Mouse (Mus musculus) liver, postnatal 0 days (tissue): ENCODE measurements around the gene Ano8. TPM values are rescaled to one million over a fixed set of nuclear protein-coding genes. Genes with fewer than 3 reads are reported as not detected.
A peak's percentile ranks its signal among the peaks of the same experiment; 100 is the strongest.

Source experiments
- ATAC-seq: fragments of 200-750 bp; cut with Nextera tagmentation; 2 replicates; pipeline ENCODE4 v1.8.0; 2017; ENCODE audit warnings: mild to moderate bottlenecking, moderate library complexity
- DNase-seq: peaks from one replicate; pipeline ENCODE4 v3.0.0-alpha.2; 2016
- H3K27ac ChIP-seq: fragments of 300-500 bp; sonication (generic); 2 replicates; pipeline ENCODE4 v1.5.1; 2014; ENCODE audit warnings: antibody characterized with exemption, moderate library complexity, mild to moderate bottlenecking, low read depth
- H3K27me3 ChIP-seq: fragments of 300-500 bp; sonication (generic); 2 replicates; pipeline ENCODE4 v1.6.1; 2014; ENCODE audit warnings: low read length, control low read depth, mixed read lengths; ENCODE audit not compliant: insufficient read depth
- H3K36me3 ChIP-seq: fragments of 300-500 bp; sonication (generic); replicated peaks from 2 replicates; pipeline ENCODE4 v1.6.1; 2014; ENCODE audit warnings: mild to moderate bottlenecking, control low read depth, low read length, moderate library complexity, mixed read lengths; ENCODE audit not compliant: insufficient read depth
- H3K4me1 ChIP-seq: fragments of 300-500 bp; sonication (generic); 2 replicates; pipeline ENCODE4 v1.6.1; 2014; ENCODE audit warnings: antibody characterized with exemption, mild to moderate bottlenecking, control low read depth; ENCODE audit not compliant: insufficient read depth
- H3K4me2 ChIP-seq: fragments of 300-500 bp; sonication (generic); 2 replicates; pipeline ENCODE4 v1.6.1; 2014; ENCODE audit warnings: low read depth, mild to moderate bottlenecking, low read length, moderate library complexity, mixed read lengths
- H3K4me3 ChIP-seq: fragments of 300-500 bp; sonication (generic); 2 replicates; pipeline ENCODE4 v1.5.1; 2014; ENCODE audit warnings: low read depth, low read length
- H3K9ac ChIP-seq: fragments of 300-500 bp; sonication (generic); replicated peaks from 2 replicates; pipeline ENCODE4 v1.6.1; 2014; ENCODE audit warnings: mild to moderate bottlenecking, moderate library complexity
- H3K9me3 ChIP-seq: fragments of 300-500 bp; sonication (generic); 2 replicates; pipeline ENCODE4 v1.6.1; 2016; ENCODE audit warnings: mild to moderate bottlenecking, control low read depth, low read length, mixed read lengths
- CTCF ChIP-seq: sonication (generic); IDR thresholded peaks from 2 replicates; pipeline ENCODE4 v1.5.1; 2016; ENCODE audit warnings: antibody characterized with exemption, low read depth
- EP300 ChIP-seq: IDR thresholded peaks from 2 replicates; pipeline ENCODE4 v1.6.1; 2016; ENCODE audit warnings: antibody characterized with exemption, low read depth, mild to moderate bottlenecking
- WGBS: fragments of 180-500 bp; shearing (Covaris S2); extraction: QIAGEN DNeasy Blood & Tissue Kit; methylation state at CpG from one replicate; pipeline ENCODE4 v1.1.7; 2014; ENCODE audit not compliant: insufficient replicate concordance; 5-methylcytosine and 5-hydroxymethylcytosine counted together
- polyA plus RNA-seq: library from polyadenylated mRNA; unstranded; fragments of >200 nt; fragmentation: Nextera tagmentation; extraction: Ambion mirVana; gene quantifications from 2 replicates; pipeline ENCODE4 v1.2.1, GENCODE M21; 2015

The Ano8 gene
- polyA plus RNA-seq, 1 experiment from 2014 or later = 0.14 TPM

DNA sequence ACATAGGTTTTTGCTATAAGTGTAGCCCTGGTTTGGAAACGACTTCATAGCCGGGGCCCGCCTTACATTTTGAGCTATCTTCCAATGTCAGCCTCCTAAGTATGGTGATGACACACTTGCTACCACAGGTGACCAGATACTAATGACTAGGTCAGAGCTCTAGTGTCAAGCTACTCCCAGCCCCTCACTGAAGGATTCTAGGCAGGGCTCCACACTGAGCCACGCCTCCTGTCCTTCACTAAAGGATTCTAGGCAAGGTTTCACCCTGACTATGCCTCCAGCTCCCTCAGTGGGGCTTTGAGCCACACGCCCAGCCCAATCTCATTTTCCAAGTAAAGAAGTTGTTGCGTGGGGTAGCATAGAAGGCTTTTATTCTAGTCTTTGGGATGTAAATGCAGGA is 25.0 kb downstream of the Ano8 start:
- 86% methylated on average over 6 of the region's 6 CpGs for WGBS

GRCm38 (mm10) chr8:71457659-71458270 is 28.0 kb downstream of the Ano8 start:
- H3K4me1 ChIP-seq = peaks cover 4% of the 10 kb centered on the region
- DNase-seq (no peak), ATAC-seq (no peak)
- H3K9ac ChIP-seq = no peak overlapping the region
- 0 out of 2 replicates have a peak, but pooled peaks cover 2% of the 10 kb centered on the region for H3K27me3 ChIP-seq
- H3K36me3 ChIP-seq = no peaks in the 10 kb centered on the region
- 80% methylated on average over 20 of the region's 20 CpGs for WGBS
- H3K9me3 ChIP-seq = no peaks in the 10 kb centered on the region
- H3K4me3 ChIP-seq = no peak overlapping the region
- H3K4me2 ChIP-seq = no peak overlapping the region
- TF ChIP-seq CTCF (no peak), EP300 (no peak)
- H3K27ac ChIP-seq = no peak overlapping the region

More for the DNA sequence above, 25.0 kb downstream of the Ano8 start:
- H3K4me1 ChIP-seq = peaks cover 24% of the 10 kb centered on the region
- no peaks in the 10 kb centered on the region for H3K27me3 ChIP-seq
- H3K9me3 ChIP-seq = no peaks in the 10 kb centered on the region
- no peak overlapping the region for H3K9ac ChIP-seq
- H3K4me2 ChIP-seq = no peak overlapping the region
- no peak for DNase-seq
- no peak overlapping the region for H3K4me3 ChIP-seq
- no peak for ATAC-seq
- no peak overlapping the region for H3K27ac ChIP-seq
- no peak for TF ChIP-seq EP300
- no peak for TF ChIP-seq CTCF
- 0 out of 2 replicates have a peak, but pooled peaks cover under 1% of the 10 kb centered on the region for H3K36me3 ChIP-seq

- Histone ChIP-seq H3K4me1 (no peaks in the 10 kb centered on the region), H3K9ac (no peak overlapping the region), H3K27ac (no peak overlapping the region), H3K4me3 (no peak overlapping the region), H3K36me3 (no peaks in the 10 kb centered on the region), H3K27me3 (0 out of 2 replicates have a peak, but pooled peaks cover 2% of the 10 kb centered on the region), H3K4me2 (no peak overlapping the region), H3K9me3 (no peaks in the 10 kb centered on the region)
- ATAC-seq (no peak), DNase-seq (peak; percentile 50)
- no peak for TF ChIP-seq EP300
- WGBS = 57% methylated on average over 22 of the region's 22 CpGs
Measured at GRCm38 (mm10) chr8:71456906-71457305, 28.9 kb downstream of the Ano8 start.

- H3K27ac ChIP-seq = no peak overlapping the region
- no peaks in the 10 kb centered on the region for H3K4me1 ChIP-seq
- 0 out of 2 replicates have a peak, but pooled peaks cover 2% of the 10 kb centered on the region for H3K27me3 ChIP-seq
- ATAC-seq = no peak
- DNase-seq = peak; percentile 9
- WGBS = 68% methylated on average over 8 of the region's 8 CpGs
- H3K4me3 ChIP-seq = no peak overlapping the region
- no peak overlapping the region for H3K9ac ChIP-seq
- TF ChIP-seq CTCF = no peak
- TF ChIP-seq EP300 = no peak
- no peaks in the 10 kb centered on the region for H3K36me3 ChIP-seq
- no peaks in the 10 kb centered on the region for H3K9me3 ChIP-seq
- H3K4me2 ChIP-seq = no peak overlapping the region
Measured at GRCm38 (mm10) chr8:71454668-71455067, 31.1 kb downstream of the Ano8 start.

DNA sequence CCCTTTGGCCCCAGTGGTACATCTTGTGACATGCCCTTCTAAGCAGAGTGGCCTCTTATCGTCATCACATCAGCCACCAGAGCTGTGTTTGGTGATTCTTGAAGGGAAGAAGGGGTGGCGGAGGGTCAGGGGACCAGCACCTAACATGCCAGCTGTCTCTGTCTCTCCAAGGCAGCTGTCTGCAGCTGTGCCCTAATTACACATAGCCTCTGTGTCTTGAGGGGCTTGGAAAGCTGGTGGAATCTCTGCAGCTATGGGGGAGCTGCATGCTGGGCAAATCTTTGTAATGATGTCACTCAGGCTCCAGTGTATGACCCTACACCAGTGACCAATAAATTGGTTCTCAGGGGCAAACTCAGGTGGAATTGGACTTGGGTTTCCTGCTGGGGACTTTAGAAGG is 33.1 kb downstream of the Ano8 start:
- no peaks in the 10 kb centered on the region for H3K9me3 ChIP-seq
- ATAC-seq = no peak
- H3K4me3 ChIP-seq = no peak overlapping the region
- no peak for DNase-seq
- H3K27me3 ChIP-seq = 0 out of 2 replicates have a peak, but pooled peaks cover 2% of the 10 kb centered on the region
- no peaks in the 10 kb centered on the region for H3K4me1 ChIP-seq
- no peak overlapping the region for H3K27ac ChIP-seq
- H3K9ac ChIP-seq = no peak overlapping the region
- no peaks in the 10 kb centered on the region for H3K36me3 ChIP-seq
- H3K4me2 ChIP-seq = no peak overlapping the region
- 65% methylated on average over 2 of the region's 2 CpGs for WGBS
- TF ChIP-seq EP300 (no peak), CTCF (no peak)

GRCm38 (mm10) chr8:71451777-71452176 is 34.0 kb downstream of the Ano8 start:
- DNase-seq (no peak), ATAC-seq (no peak)
- Histone ChIP-seq H3K9ac (no peak overlapping the region), H3K9me3 (no peaks in the 10 kb centered on the region), H3K27ac (no peak overlapping the region), H3K4me2 (no peak overlapping the region), H3K36me3 (no peaks in the 10 kb centered on the region), H3K4me3 (no peak overlapping the region), H3K4me1 (no peaks in the 10 kb centered on the region), H3K27me3 (0 out of 2 replicates have a peak, but pooled peaks cover 2% of the 10 kb centered on the region)
- TF ChIP-seq CTCF (no peak), EP300 (no peak)
- WGBS = 52% methylated on average over 11 of the region's 11 CpGs

GRCm38 (mm10) chr8:71451337-71451736 is 34.4 kb downstream of the Ano8 start:
- Histone ChIP-seq H3K27me3 (0 out of 2 replicates have a peak, but pooled peaks cover 2% of the 10 kb centered on the region), H3K4me1 (no peaks in the 10 kb centered on the region), H3K9me3 (no peaks in the 10 kb centered on the region), H3K36me3 (no peaks in the 10 kb centered on the region), H3K27ac (no peak overlapping the region), H3K4me3 (no peak overlapping the region), H3K4me2 (no peak overlapping the region), H3K9ac (no peak overlapping the region)
- ATAC-seq (no peak), DNase-seq (no peak)
- WGBS = 65% methylated on average over 4 of the region's 4 CpGs
- TF ChIP-seq CTCF (no peak), EP300 (no peak)
